Mouse (Mus musculus) erythroblast, adult 5-6 weeks (primary cell): ENCODE data around the gene Clcn6. TPM values are rescaled to one million over a fixed set of nuclear protein-coding genes. Genes with fewer than 3 reads are reported as not detected.

Experiments
- total RNA-seq, 2 experiments: library from RNA; stranded (forward) in 1 of 2; stranded (reverse) in 1 of 2; fragments of 150-400 nt in 1 of 2; fragments of 200-764, 138-1000 nt in 1 of 2; gene quantifications; 2 replicates each; pipeline versions ENCODE4 v1.2.3 to v1.2.4; 2015 to 2017; ENCODE audit warnings: low replicate concordance in 2 of 2

Clcn6 gene
- total RNA-seq, 2 experiments from 2014 or later, result 2.0 to 2.1 TPM

Other genes with a start within 250 kb of the Clcn6 start
- 23.8 and 32.3 TPM in 2 replicates for gene Zfp984, start 229.0 kb downstream of the Clcn6 start, total RNA-seq (2015; ENCODE audit: low replicate concordance)
- gene Zfp984, start 229.0 kb downstream of the Clcn6 start, total RNA-seq (2017; ENCODE audit: low replicate concordance), result 9.9 and 11.8 TPM in 2 replicates
- 0.96 and 3.3 TPM in 2 replicates for gene Zfp933, start 190.5 kb downstream of the Clcn6 start, total RNA-seq (2015; ENCODE audit: low replicate concordance)
- 2.1 and 2.6 TPM in 2 replicates for gene Zfp933, start 190.5 kb downstream of the Clcn6 start, total RNA-seq (2017; ENCODE audit: low replicate concordance)
- gene Miip, start 170.0 kb downstream of the Clcn6 start, total RNA-seq (2015; ENCODE audit: low replicate concordance), result 7.3 and 16.3 TPM in 2 replicates
- 12.3 and 26.6 TPM in 2 replicates for gene Miip, start 170.0 kb downstream of the Clcn6 start, total RNA-seq (2017; ENCODE audit: low replicate concordance)
- not detected in 2 replicates for gene Fv1, start 169.8 kb downstream of the Clcn6 start, total RNA-seq (2015; ENCODE audit: low replicate concordance)
- 1.7 and 4.5 TPM in 2 replicates for gene Fv1, start 169.8 kb downstream of the Clcn6 start, total RNA-seq (2017; ENCODE audit: low replicate concordance)
- 5.2 and 5.6 TPM in 2 replicates for gene Mfn2, start 134.1 kb downstream of the Clcn6 start, total RNA-seq (2015; ENCODE audit: low replicate concordance)
- 6.1 and 6.6 TPM in 2 replicates for gene Mfn2, start 134.1 kb downstream of the Clcn6 start, total RNA-seq (2017; ENCODE audit: low replicate concordance)
- gene Plod1, start 102.1 kb downstream of the Clcn6 start, total RNA-seq (2015; ENCODE audit: low replicate concordance), result 1.5 and 2.1 TPM in 2 replicates
- gene Plod1, start 102.1 kb downstream of the Clcn6 start, total RNA-seq (2017; ENCODE audit: low replicate concordance), result 2.4 and 2.6 TPM in 2 replicates
- gene 2510039O18Rik, start 97.9 kb downstream of the Clcn6 start, total RNA-seq (2015; ENCODE audit: low replicate concordance), result 12.1 and 14.4 TPM in 2 replicates
- 9.6 and 11.1 TPM in 2 replicates for gene 2510039O18Rik, start 97.9 kb downstream of the Clcn6 start, total RNA-seq (2017; ENCODE audit: low replicate concordance)
- not detected in 2 replicates for gene Nppb, start 53.0 kb downstream of the Clcn6 start, total RNA-seq (2015; ENCODE audit: low replicate concordance)
- not detected in 2 replicates for gene Nppb, start 53.0 kb downstream of the Clcn6 start, total RNA-seq (2017; ENCODE audit: low replicate concordance)
- gene Nppa, start 38.1 kb downstream of the Clcn6 start, total RNA-seq (2015; ENCODE audit: low replicate concordance), result not detected in 2 replicates
- not detected in 2 replicates for gene Nppa, start 38.1 kb downstream of the Clcn6 start, total RNA-seq (2017; ENCODE audit: low replicate concordance)
- gene Mthfr, start 256 bp upstream of the Clcn6 start, total RNA-seq (2015; ENCODE audit: low replicate concordance), result 1.0 and 5.4 TPM in 2 replicates
- 4.9 and 7.7 TPM in 2 replicates for gene Mthfr, start 256 bp upstream of the Clcn6 start, total RNA-seq (2017; ENCODE audit: low replicate concordance)
- gene Agtrap, start 49.2 kb upstream of the Clcn6 start, total RNA-seq (2015; ENCODE audit: low replicate concordance), result 4.6 and 7.3 TPM in 2 replicates
- 7.4 and 9.2 TPM in 2 replicates for gene Agtrap, start 49.2 kb upstream of the Clcn6 start, total RNA-seq (2017; ENCODE audit: low replicate concordance)
- 7.3 and 8.6 TPM in 2 replicates for gene Mad2l2, start 91.6 kb upstream of the Clcn6 start, total RNA-seq (2015; ENCODE audit: low replicate concordance)
- 3.4 and 7.1 TPM in 2 replicates for gene Mad2l2, start 91.6 kb upstream of the Clcn6 start, total RNA-seq (2017; ENCODE audit: low replicate concordance)
- gene Draxin, start 91.9 kb upstream of the Clcn6 start, total RNA-seq (2015; ENCODE audit: low replicate concordance), result 0.42 TPM in 1 of 2 replicates, not detected in the other
- 0.84 TPM in 1 of 2 replicates, not detected in the other for gene Draxin, start 91.9 kb upstream of the Clcn6 start, total RNA-seq (2017; ENCODE audit: low replicate concordance)
- gene Fbxo6, start 113.3 kb upstream of the Clcn6 start, total RNA-seq (2015; ENCODE audit: low replicate concordance), result 2.7 and 3.3 TPM in 2 replicates
- 1.3 and 2.8 TPM in 2 replicates for gene Fbxo6, start 113.3 kb upstream of the Clcn6 start, total RNA-seq (2017; ENCODE audit: low replicate concordance)
- not detected in 2 replicates for gene Fbxo44, start 121.7 kb upstream of the Clcn6 start, total RNA-seq (2015; ENCODE audit: low replicate concordance)
- gene Fbxo44, start 121.7 kb upstream of the Clcn6 start, total RNA-seq (2017; ENCODE audit: low replicate concordance), result 0.43 TPM in 1 of 2 replicates, not detected in the other
- not detected in 2 replicates for gene Fbxo2, start 121.8 kb upstream of the Clcn6 start, total RNA-seq (2015; ENCODE audit: low replicate concordance)
- not detected in 2 replicates for gene Fbxo2, start 121.8 kb upstream of the Clcn6 start, total RNA-seq (2017; ENCODE audit: low replicate concordance)
- gene Disp3, start 249.1 kb upstream of the Clcn6 start, total RNA-seq (2015; ENCODE audit: low replicate concordance), result not detected in 2 replicates
- gene Disp3, start 249.1 kb upstream of the Clcn6 start, total RNA-seq (2017; ENCODE audit: low replicate concordance), result not detected in 2 replicates